Mouse (Mus musculus) cerebellum, adult 2 months (tissue): ENCODE data around the gene Gm38431. TPM values are rescaled to one million over a fixed set of nuclear protein-coding genes. Genes with fewer than 3 reads are reported as not detected.

ENCODE experiments used
- DNase-seq, 2 experiments: peaks; one replicate each; pipeline ENCODE4 v3.0.0; 2021
- H3K27ac ChIP-seq: fragments of 200-500 bp; 2 replicates; pipeline ENCODE4 v1.5.1; 2012; ENCODE audit warnings: low read length, control low read depth, inconsistent platforms; ENCODE audit not compliant: insufficient read depth
- H3K27me3 ChIP-seq: fragments of 200-500 bp; 2 replicates; pipeline ENCODE4 v1.6.1; 2012; ENCODE audit warnings: inconsistent platforms, mild to moderate bottlenecking, low read length, moderate library complexity; ENCODE audit not compliant: control insufficient read depth, insufficient read depth
- H3K4me1 ChIP-seq: fragments of 200-500 bp; 2 replicates; pipeline ENCODE4 v1.6.1; 2011; ENCODE audit warnings: low read length; ENCODE audit not compliant: control insufficient read depth, insufficient read depth
- H3K4me3 ChIP-seq: fragments of 200-500 bp; replicated peaks from 2 replicates; pipeline ENCODE3; 2011; ENCODE audit warnings: mild to moderate bottlenecking, low read depth, low read length, control low read depth; ENCODE audit not compliant: insufficient read depth
- CTCF ChIP-seq: fragments of 200-500 bp; IDR thresholded peaks from 2 replicates; pipeline ENCODE4 v1.5.1; 2011; ENCODE audit warnings: low read depth, mild to moderate bottlenecking, control low read depth, low read length, moderate library complexity, borderline replicate concordance; ENCODE audit not compliant: insufficient read depth
- POLR2A ChIP-seq: fragments of 200-500 bp; IDR thresholded peaks from 2 replicates; pipeline ENCODE4 v1.6.1; 2011; ENCODE audit warnings: low read length, control low read depth, borderline replicate concordance; ENCODE audit not compliant: insufficient read depth
- WGBS: fragments of 180-500 bp; shearing (Covaris S2); methylation state at CpG from one replicate; pipeline ENCODE4 v1.1.7; 2018; 5-methylcytosine and 5-hydroxymethylcytosine counted together
- polyA plus RNA-seq: library from polyadenylated mRNA; depleted of rRNA; stranded (reverse); fragments of >200 nt; gene quantifications from 2 replicates; pipeline ENCODE4 v1.2.3, GENCODE M21; 2012

Gm38431 gene
- polyA plus RNA-seq, 1 experiment = 2.6 TPM

GRCm38 (mm10) chr9:21133064-21133707, 41.4 kb upstream of the Gm38431 start:
- WGBS = 81% methylated on average over 9 of the region's 9 CpGs
- TF ChIP-seq CTCF = no peak
- no peak for TF ChIP-seq POLR2A
- H3K27ac ChIP-seq = no peak overlapping the region
- H3K27me3 ChIP-seq = no peaks in the 10 kb centered on the region
- DNase-seq = no peak
- H3K4me1 ChIP-seq = no peaks in the 10 kb centered on the region
- H3K4me3 ChIP-seq = no peak overlapping the region

GRCm38 (mm10) chr9:21132102-21132775, 40.4 kb upstream of the Gm38431 start:
- Histone ChIP-seq H3K4me1 (no peaks in the 10 kb centered on the region), H3K27me3 (no peaks in the 10 kb centered on the region), H3K4me3 (no peak overlapping the region), H3K27ac (no peak overlapping the region)
- DNase-seq = no peak
- TF ChIP-seq CTCF (0 out of 2 replicates have a peak, but pooled peaks have one; percentile 18), POLR2A (no peak)
- 70% methylated on average over 12 of the region's 12 CpGs for WGBS

DNA sequence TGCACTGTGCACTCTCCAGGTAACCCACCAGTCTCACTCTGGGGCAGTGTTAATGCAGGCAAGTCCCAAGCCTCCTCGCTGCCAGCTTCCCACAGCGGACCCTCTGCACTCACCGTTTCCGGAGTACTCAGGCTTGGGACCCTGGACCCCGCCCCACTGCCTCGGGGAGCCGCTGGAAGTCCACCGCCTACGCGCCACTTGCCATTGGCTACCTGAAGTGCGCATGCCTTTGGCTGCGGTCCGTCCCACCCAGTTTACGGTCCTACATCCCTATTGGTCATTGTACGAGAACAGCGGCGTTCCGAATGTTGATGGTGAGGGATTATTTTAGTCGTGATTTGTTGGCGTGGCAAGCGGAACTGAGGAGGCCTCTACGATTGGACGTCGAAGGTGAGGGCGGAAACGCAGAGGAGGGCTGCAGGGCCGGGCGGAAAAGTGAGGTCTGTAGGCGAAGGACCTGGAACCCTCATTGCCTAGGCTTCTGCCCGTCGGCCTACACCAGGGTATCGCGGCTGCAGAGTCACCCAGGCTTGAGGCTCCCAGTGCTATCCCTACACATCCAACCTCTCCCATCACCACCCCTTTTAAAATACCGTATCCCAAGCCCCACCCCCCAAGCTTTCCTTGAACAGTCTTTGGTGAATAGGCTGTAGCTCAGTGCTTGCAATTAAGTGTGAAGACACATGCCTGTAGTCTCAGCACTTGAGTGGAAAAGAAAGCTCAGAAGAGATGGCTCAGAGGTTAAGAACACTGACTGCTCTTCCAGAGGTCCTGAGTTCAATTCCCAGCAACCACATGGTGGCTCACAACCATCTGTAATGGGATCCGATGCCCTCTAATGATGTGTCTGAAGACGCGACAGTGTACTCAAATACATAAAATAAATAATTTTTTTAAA, 39.5 kb upstream of the Gm38431 start, which contains the start of gene Tyk2:
Gene Tyk2, minus strand, starts transcription at position 185 of the 898 bp plus-strand sequence.
- peak; percentile 90 to 97 for DNase-seq
- Histone ChIP-seq H3K27ac (no peak within 1 kb of the TSS), H3K4me1 (no peaks in the 10 kb centered on the region), H3K27me3 (no peaks in the 10 kb centered on the region), H3K4me3 (peak within 1 kb of the TSS; percentile 93)
- WGBS = 5% methylated on average over 37 of the region's 37 CpGs
- TF ChIP-seq CTCF (no peak), POLR2A (peak; percentile 60; the same call in 1 of the 2 replicates)

GRCm38 (mm10) chr9:21126259-21126627, 34.4 kb upstream of the Gm38431 start:
- H3K4me3 ChIP-seq = no peak overlapping the region
- no peak for TF ChIP-seq POLR2A
- no peak for TF ChIP-seq CTCF
- WGBS = 52% methylated on average over 2 of the region's 2 CpGs

DNA sequence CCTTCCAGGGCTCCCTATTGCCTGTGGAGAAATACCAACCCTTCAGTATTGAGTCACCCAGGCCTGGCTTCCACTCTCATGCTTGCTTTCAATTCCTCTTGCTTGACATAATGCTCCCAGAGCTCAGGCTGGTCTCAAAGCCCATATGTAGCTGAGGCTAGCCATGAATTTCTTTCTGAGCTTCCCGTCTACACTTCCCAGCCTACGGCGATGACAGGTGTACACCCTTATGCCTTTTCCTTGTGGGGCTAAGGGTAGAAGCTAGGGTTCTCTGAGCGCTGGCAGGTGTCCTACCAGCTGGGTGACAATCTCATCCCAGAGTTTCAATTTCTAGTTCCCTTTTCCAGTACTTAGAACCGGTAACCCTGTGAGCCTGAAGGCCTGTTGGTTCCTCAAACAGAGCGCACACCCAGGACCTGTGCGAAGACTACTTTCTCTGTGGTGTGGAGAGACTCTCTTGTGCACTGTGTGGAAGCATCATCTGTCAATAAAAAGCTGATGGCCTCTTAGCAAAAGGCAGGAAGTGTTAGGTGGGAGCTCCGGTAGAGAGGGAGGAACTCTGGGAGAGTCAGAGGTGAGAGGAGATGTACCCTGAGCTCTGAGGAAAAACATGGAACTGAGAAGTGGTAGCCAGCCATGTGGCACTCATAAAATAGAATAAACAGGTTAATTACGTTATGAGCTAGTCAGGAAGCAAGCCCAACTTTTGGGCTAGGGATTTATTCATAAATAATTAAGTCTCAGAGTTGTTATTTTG, 33.9 kb upstream of the Gm38431 start:
- TF ChIP-seq POLR2A (no peak), CTCF (no peak)
- Histone ChIP-seq H3K4me1 (no peaks in the 10 kb centered on the region), H3K27ac (no peak overlapping the region), H3K4me3 (no peak overlapping the region), H3K27me3 (no peaks in the 10 kb centered on the region)
- WGBS = 89% methylated on average over 9 of the region's 9 CpGs
- DNase-seq = no peak

More at GRCm38 (mm10) chr9:21126259-21126627, 34.4 kb upstream of the Gm38431 start:
- Histone ChIP-seq H3K27ac (no peak overlapping the region), H3K4me1 (no peaks in the 10 kb centered on the region), H3K27me3 (no peaks in the 10 kb centered on the region)
- DNase-seq = no peak

DNA sequence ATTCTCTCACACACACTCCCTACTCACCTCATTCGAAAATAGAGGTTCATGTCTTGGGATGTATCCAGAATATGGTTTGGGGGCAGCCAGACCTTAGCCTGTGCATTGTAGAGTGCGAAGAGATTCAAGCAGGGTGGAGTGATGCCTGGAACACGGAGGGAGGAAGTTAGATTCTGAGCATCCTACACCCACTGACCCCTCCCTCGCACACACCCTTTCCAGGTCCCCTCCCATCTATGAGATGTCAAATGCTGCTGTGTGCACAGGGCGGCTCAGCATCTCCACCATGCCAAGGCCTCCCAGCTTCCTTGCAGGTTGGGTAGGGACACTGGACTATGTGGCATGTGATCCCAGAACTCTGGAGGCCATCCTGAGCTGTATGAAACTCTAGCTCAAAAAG, 33.0 kb upstream of the Gm38431 start:
- DNase-seq = no peak
- H3K4me1 ChIP-seq = no peaks in the 10 kb centered on the region
- H3K27ac ChIP-seq = no peak overlapping the region
- no peaks in the 10 kb centered on the region for H3K27me3 ChIP-seq
- no peak for TF ChIP-seq POLR2A
- no peak for TF ChIP-seq CTCF
- H3K4me3 ChIP-seq = no peak overlapping the region
- 82% methylated on average over 5 of the region's 5 CpGs for WGBS

- DNase-seq = no peak
- Histone ChIP-seq H3K4me3 (no peak overlapping the region), H3K27me3 (no peaks in the 10 kb centered on the region), H3K27ac (no peak overlapping the region), H3K4me1 (no peaks in the 10 kb centered on the region)
- TF ChIP-seq CTCF (no peak), POLR2A (no peak)
- WGBS = 91% methylated on average over 16 of the region's 16 CpGs
These were observed 29.7 kb upstream of the Gm38431 start for GRCm38 (mm10) chr9:21121483-21121882.
